Mouse (Mus musculus): ENCODE measurements at regions not wholly inside any gene's neighbourhood (a gene's known extent, or its start where the extent isn't known, plus 50 kb on each side); places are given as distances from the start of the nearest gene placed in this dataset.
A peak's percentile ranks its signal among the peaks of the same experiment; 100 is the strongest.

GRCm38 (mm10) chr4:54704696-54705095, 240.2 kb upstream of the Zfp462 start:
- Histone ChIP-seq H3K36me3 (ENCODE audit: control insufficient read depth, insufficient read depth, low read length) (no peaks in the 10 kb centered on the region), H3K9ac (ENCODE audit: low read depth, low read length) (no peak overlapping the region), H3K27ac (ENCODE audit: low read depth, low read length) (no peak overlapping the region), H3K4me2 (replicated peaks; ENCODE audit: low read depth, low read length) (no peak overlapping the region), H3K4me3 (ENCODE audit: low read length) (no peak overlapping the region), H3K4me1 (ENCODE audit: control insufficient read depth, insufficient read depth, low read length) (no peaks in the 10 kb centered on the region), H3K9me3 (ENCODE audit: control insufficient read depth, low read length) (no peaks in the 10 kb centered on the region), H3K27me3 (ENCODE audit: control insufficient read depth, insufficient read depth, low read length) (no peaks in the 10 kb centered on the region)
- ATAC-seq (ENCODE audit: low FRiP score, low TSS enrichment), result no peak
- 77% methylated on average over 5 of the region's 5 CpGs for WGBS

GRCm38 (mm10) chr4:54709751-54710150, 235.1 kb upstream of the Zfp462 start:
- H3K27ac ChIP-seq (ENCODE audit: low read depth, low read length), result no peak overlapping the region
- no peak overlapping the region for H3K4me2 ChIP-seq (replicated peaks; ENCODE audit: low read depth, low read length)
- H3K36me3 ChIP-seq (ENCODE audit: control insufficient read depth, insufficient read depth, low read length), result no peaks in the 10 kb centered on the region
- H3K9ac ChIP-seq (ENCODE audit: low read depth, low read length), result no peak overlapping the region
- no peak for ATAC-seq (ENCODE audit: low FRiP score, low TSS enrichment)
- no peak overlapping the region for H3K4me3 ChIP-seq (ENCODE audit: low read length)
- H3K27me3 ChIP-seq (ENCODE audit: control insufficient read depth, insufficient read depth, low read length), result no peaks in the 10 kb centered on the region
- H3K9me3 ChIP-seq (ENCODE audit: control insufficient read depth, low read length), result no peaks in the 10 kb centered on the region
- no peaks in the 10 kb centered on the region for H3K4me1 ChIP-seq (ENCODE audit: control insufficient read depth, insufficient read depth, low read length)

GRCm38 (mm10) chr4:54712929-54713328, 231.9 kb upstream of the Zfp462 start:
- Histone ChIP-seq H3K4me1 (ENCODE audit: control insufficient read depth, insufficient read depth, low read length) (no peaks in the 10 kb centered on the region), H3K27ac (ENCODE audit: low read depth, low read length) (no peak overlapping the region), H3K36me3 (ENCODE audit: control insufficient read depth, insufficient read depth, low read length) (no peaks in the 10 kb centered on the region), H3K9me3 (ENCODE audit: control insufficient read depth, low read length) (no peaks in the 10 kb centered on the region), H3K4me3 (ENCODE audit: low read length) (no peak overlapping the region), H3K9ac (ENCODE audit: low read depth, low read length) (no peak overlapping the region), H3K27me3 (ENCODE audit: control insufficient read depth, insufficient read depth, low read length) (no peaks in the 10 kb centered on the region), H3K4me2 (replicated peaks; ENCODE audit: low read depth, low read length) (no peak overlapping the region)
- WGBS, result 32% methylated on average over 3 of the region's 3 CpGs
- peak; percentile 52 for ATAC-seq (ENCODE audit: low FRiP score, low TSS enrichment)

GRCm38 (mm10) chr4:54714612-54715342, 230.1 kb upstream of the Zfp462 start:
- Histone ChIP-seq H3K27ac (ENCODE audit: low read depth, low read length) (no peak overlapping the region), H3K4me3 (ENCODE audit: low read length) (no peak overlapping the region), H3K9me3 (ENCODE audit: control insufficient read depth, low read length) (no peaks in the 10 kb centered on the region), H3K4me1 (ENCODE audit: control insufficient read depth, insufficient read depth, low read length) (no peaks in the 10 kb centered on the region), H3K36me3 (ENCODE audit: control insufficient read depth, insufficient read depth, low read length) (no peaks in the 10 kb centered on the region), H3K27me3 (ENCODE audit: control insufficient read depth, insufficient read depth, low read length) (no peaks in the 10 kb centered on the region), H3K9ac (ENCODE audit: low read depth, low read length) (no peak overlapping the region), H3K4me2 (replicated peaks; ENCODE audit: low read depth, low read length) (no peak overlapping the region)
- WGBS, result 63% methylated on average over 9 of the region's 9 CpGs
- ATAC-seq (ENCODE audit: low FRiP score, low TSS enrichment), result no peak

- Histone ChIP-seq H3K4me2 (replicated peaks; ENCODE audit: low read depth, low read length) (no peak overlapping the region), H3K27me3 (ENCODE audit: control insufficient read depth, insufficient read depth, low read length) (no peaks in the 10 kb centered on the region), H3K27ac (ENCODE audit: low read depth, low read length) (no peak overlapping the region), H3K9me3 (ENCODE audit: control insufficient read depth, low read length) (no peaks in the 10 kb centered on the region), H3K36me3 (ENCODE audit: control insufficient read depth, insufficient read depth, low read length) (no peaks in the 10 kb centered on the region), H3K9ac (ENCODE audit: low read depth, low read length) (no peak overlapping the region), H3K4me3 (ENCODE audit: low read length) (no peak overlapping the region), H3K4me1 (ENCODE audit: control insufficient read depth, insufficient read depth, low read length) (no peaks in the 10 kb centered on the region)
- ATAC-seq (ENCODE audit: low FRiP score, low TSS enrichment), result no peak
- WGBS, result 69% methylated on average over 1 of the region's 1 CpGs
These were observed 226.8 kb upstream of the Zfp462 start for GRCm38 (mm10) chr4:54718083-54718482.

GRCm38 (mm10) chr4:54739001-54739400, 205.8 kb upstream of the Zfp462 start:
- no peaks in the 10 kb centered on the region for H3K27me3 ChIP-seq (ENCODE audit: control insufficient read depth, insufficient read depth, low read length)
- no peaks in the 10 kb centered on the region for H3K36me3 ChIP-seq (ENCODE audit: control insufficient read depth, insufficient read depth, low read length)
- ATAC-seq (ENCODE audit: low FRiP score, low TSS enrichment), result no peak
- WGBS, result 74% methylated on average over 5 of the region's 5 CpGs
- no peak overlapping the region for H3K4me2 ChIP-seq (replicated peaks; ENCODE audit: low read depth, low read length)
- no peak overlapping the region for H3K27ac ChIP-seq (ENCODE audit: low read depth, low read length)
- no peaks in the 10 kb centered on the region for H3K9me3 ChIP-seq (ENCODE audit: control insufficient read depth, low read length)
- no peak overlapping the region for H3K4me3 ChIP-seq (ENCODE audit: low read length)
- no peak overlapping the region for H3K9ac ChIP-seq (ENCODE audit: low read depth, low read length)
- H3K4me1 ChIP-seq (ENCODE audit: control insufficient read depth, insufficient read depth, low read length), result no peaks in the 10 kb centered on the region

GRCm38 (mm10) chr4:54751458-54751857, 193.4 kb upstream of the Zfp462 start:
- ATAC-seq (ENCODE audit: low FRiP score, low TSS enrichment), result no peak
- WGBS, result 89% methylated on average over 2 of the region's 2 CpGs
- Histone ChIP-seq H3K4me3 (ENCODE audit: low read length) (no peak overlapping the region), H3K27me3 (ENCODE audit: control insufficient read depth, insufficient read depth, low read length) (no peaks in the 10 kb centered on the region), H3K9me3 (ENCODE audit: control insufficient read depth, low read length) (no peaks in the 10 kb centered on the region), H3K36me3 (ENCODE audit: control insufficient read depth, insufficient read depth, low read length) (no peaks in the 10 kb centered on the region), H3K4me1 (ENCODE audit: control insufficient read depth, insufficient read depth, low read length) (no peaks in the 10 kb centered on the region), H3K27ac (ENCODE audit: low read depth, low read length) (no peak overlapping the region), H3K9ac (ENCODE audit: low read depth, low read length) (no peak overlapping the region), H3K4me2 (replicated peaks; ENCODE audit: low read depth, low read length) (no peak overlapping the region)

GRCm38 (mm10) chr4:54756441-54756840, 188.4 kb upstream of the Zfp462 start:
- Histone ChIP-seq H3K4me1 (ENCODE audit: control insufficient read depth, insufficient read depth, low read length) (peaks cover 6% of the 10 kb centered on the region; the same call in 1 of the 2 replicates), H3K36me3 (ENCODE audit: control insufficient read depth, insufficient read depth, low read length) (no peaks in the 10 kb centered on the region), H3K4me2 (replicated peaks; ENCODE audit: low read depth, low read length) (no peak overlapping the region), H3K27me3 (ENCODE audit: control insufficient read depth, insufficient read depth, low read length) (no peaks in the 10 kb centered on the region), H3K9me3 (ENCODE audit: control insufficient read depth, low read length) (no peaks in the 10 kb centered on the region), H3K4me3 (ENCODE audit: low read length) (no peak overlapping the region), H3K9ac (ENCODE audit: low read depth, low read length) (no peak overlapping the region), H3K27ac (ENCODE audit: low read depth, low read length) (no peak overlapping the region)
- 95% methylated on average over 4 of the region's 4 CpGs for WGBS
- no peak for ATAC-seq (ENCODE audit: low FRiP score, low TSS enrichment)

GRCm38 (mm10) chr4:54757715-54758500, 186.9 kb upstream of the Zfp462 start:
- no peak for ATAC-seq (ENCODE audit: low FRiP score, low TSS enrichment)
- Histone ChIP-seq H3K4me1 (ENCODE audit: control insufficient read depth, insufficient read depth, low read length) (peaks cover 6% of the 10 kb centered on the region; the same call in 1 of the 2 replicates), H3K27ac (ENCODE audit: low read depth, low read length) (no peak overlapping the region), H3K27me3 (ENCODE audit: control insufficient read depth, insufficient read depth, low read length) (no peaks in the 10 kb centered on the region), H3K9me3 (ENCODE audit: control insufficient read depth, low read length) (no peaks in the 10 kb centered on the region), H3K9ac (ENCODE audit: low read depth, low read length) (peak overlapping the region; percentile 12; the same call in 1 of the 2 replicates), H3K4me3 (ENCODE audit: low read length) (peak overlapping the region; percentile 22; the same call in 1 of the 2 replicates), H3K36me3 (ENCODE audit: control insufficient read depth, insufficient read depth, low read length) (no peaks in the 10 kb centered on the region), H3K4me2 (replicated peaks; ENCODE audit: low read depth, low read length) (peak overlapping the region; percentile 43)
- 26% methylated on average over 19 of the region's 19 CpGs for WGBS

Measured in kidney, embryonic 14.5 days (tissue).